ENCODE assay signal across 8 mouse cellular contexts in the genomic region with DNA sequence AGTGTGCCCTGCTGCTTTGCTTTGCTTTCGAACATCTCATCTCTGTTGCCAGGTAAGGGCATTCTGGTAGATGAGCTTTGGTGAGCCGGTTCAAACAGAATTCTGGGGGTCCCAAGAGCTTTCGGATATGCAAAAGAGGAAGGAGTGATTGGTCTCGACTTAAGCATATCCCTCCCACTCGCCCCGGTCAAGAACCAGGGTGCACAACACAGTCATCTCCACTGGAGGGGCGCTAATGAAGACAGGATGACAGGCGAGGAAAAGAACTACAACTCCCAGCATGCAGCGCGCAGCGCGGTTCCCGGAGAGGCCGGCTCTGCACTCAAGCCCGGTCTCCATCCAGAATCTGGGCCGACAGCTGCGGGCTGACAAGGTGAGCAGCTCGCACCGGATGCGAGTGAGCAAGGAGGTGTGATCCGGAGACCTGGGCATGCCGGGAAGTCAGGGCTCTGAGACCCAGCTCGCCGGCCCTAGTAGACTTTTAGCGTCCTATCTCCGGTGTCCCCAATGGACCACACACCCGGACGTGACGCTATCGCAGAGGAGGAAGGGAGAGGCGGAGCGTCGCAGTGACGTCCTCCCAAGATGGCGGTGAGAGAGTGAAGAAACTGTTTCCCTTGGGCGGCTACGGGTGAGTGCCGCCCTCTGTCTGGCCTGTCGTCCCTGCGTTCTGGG. TPM values are rescaled to one million over a fixed set of nuclear protein-coding genes. Genes with fewer than 3 reads are reported as not detected.
DNase-seq lines count a peak whose midpoint lies in the region; ATAC-seq and TF ChIP-seq lines count a peak whose summit lies in the region.

A gene (plus strand): TSS at position 1 of the 675 bp plus-strand sequence.

- ATAC-seq in embryonic facial prominence, embryonic 13.5 days (ENCODE audit: insufficient number of reproducible peaks, insufficient read depth, low FRiP score, low TSS enrichment, low read depth): peak; percentile 94
- peak; percentile 94 for ATAC-seq in limb, embryonic 12.5 days (ENCODE audit: insufficient number of reproducible peaks, insufficient read depth, low FRiP score, low TSS enrichment, low read depth)
- peak; percentile 96 for ATAC-seq in midbrain, embryonic 15.5 days (replicated peaks)

- peak within 1 kb of the TSS; percentile 85 for H3K4me2 ChIP-seq in embryonic facial prominence, embryonic 13.5 days
- peak within 1 kb of the TSS; percentile 82 for H3K4me2 ChIP-seq in limb, embryonic 12.5 days
- peak within 1 kb of the TSS; percentile 89 for H3K4me2 ChIP-seq in midbrain, embryonic 15.5 days

- H3K36me3 ChIP-seq in embryonic facial prominence, embryonic 13.5 days: peaks cover 20% of the 10 kb centered on the region
- peaks cover 1% of the 10 kb centered on the region; the same call in 1 of the 2 replicates for H3K36me3 ChIP-seq in kidney, adult 2 months (ENCODE audit: control insufficient read depth, insufficient read depth, low read length)
- peaks cover 27% of the 10 kb centered on the region for H3K36me3 ChIP-seq in limb, embryonic 12.5 days
- H3K36me3 ChIP-seq in midbrain, embryonic 15.5 days (replicated peaks): peaks cover 8% of the 10 kb centered on the region
- H3K36me3 ChIP-seq in spleen, adult 2 months (ENCODE audit: control insufficient read depth, insufficient read depth, low read length): peaks cover 3% of the 10 kb centered on the region

- TF ChIP-seq CTCF in kidney, adult 2 months (conservative IDR thresholded peaks at IDR 0.05; ENCODE audit: insufficient read depth, insufficient read length, low read depth, low read length): peak; percentile 42
- TF ChIP-seq CTCF in spleen, adult 2 months (IDR thresholded peaks at IDR 0.05; ENCODE audit: extremely low read depth, insufficient read depth, insufficient read length, insufficient replicate concordance): 0 out of 2 replicates have a peak, but pooled peaks have one; percentile 28

- peaks cover 22% of the 10 kb centered on the region for H3K4me1 ChIP-seq in embryonic facial prominence, embryonic 13.5 days
- H3K4me1 ChIP-seq in kidney, adult 2 months (ENCODE audit: control insufficient read depth, insufficient read depth, low read length): peaks cover 2% of the 10 kb centered on the region; the same call in 1 of the 2 replicates
- H3K4me1 ChIP-seq in limb, embryonic 12.5 days (replicated peaks): peaks cover 17% of the 10 kb centered on the region
- peaks cover 30% of the 10 kb centered on the region for H3K4me1 ChIP-seq in midbrain, embryonic 15.5 days
- 0 out of 2 replicates have a peak, but pooled peaks cover 4% of the 10 kb centered on the region for H3K4me1 ChIP-seq in spleen, adult 2 months (ENCODE audit: control insufficient read depth, insufficient read depth, insufficient read length)

- H3K27me3 ChIP-seq in embryonic facial prominence, embryonic 13.5 days: peaks cover 12% of the 10 kb centered on the region; the same call in 1 of the 2 replicates
- no peaks in the 10 kb centered on the region for H3K27me3 ChIP-seq in kidney, adult 2 months (replicated peaks; ENCODE audit: control insufficient read depth, insufficient read depth, low read length)
- peaks cover 6% of the 10 kb centered on the region; the same call in 1 of the 2 replicates for H3K27me3 ChIP-seq in limb, embryonic 12.5 days
- H3K27me3 ChIP-seq in midbrain, embryonic 15.5 days (replicated peaks): no peaks in the 10 kb centered on the region
- peaks cover 2% of the 10 kb centered on the region; the same call in 1 of the 2 replicates for H3K27me3 ChIP-seq in spleen, adult 2 months (ENCODE audit: control insufficient read depth, insufficient read depth, low read length)

- TF ChIP-seq POLR2A in kidney, adult 2 months (IDR thresholded peaks at IDR 0.05; ENCODE audit: low read depth, low read length): peak; percentile 55
- TF ChIP-seq POLR2A in spleen, adult 2 months (IDR thresholded peaks at IDR 0.05; ENCODE audit: low read depth, low read length): peak; percentile 15

- peak within 1 kb of the TSS; percentile 88 for H3K4me3 ChIP-seq in embryonic facial prominence, embryonic 13.5 days
- peak within 1 kb of the TSS; percentile 92 for H3K4me3 ChIP-seq in kidney, adult 2 months (ENCODE audit: insufficient read depth, low read depth, low read length)
- peak within 1 kb of the TSS; percentile 88 for H3K4me3 ChIP-seq in limb, embryonic 12.5 days (replicated peaks)
- H3K4me3 ChIP-seq in midbrain, embryonic 15.5 days: peak within 1 kb of the TSS; percentile 81
- peak within 1 kb of the TSS; percentile 87 for H3K4me3 ChIP-seq in spleen, adult 2 months (ENCODE audit: extremely low read depth, insufficient read depth, insufficient read length)

- peak within 1 kb of the TSS; percentile 91 for H3K9ac ChIP-seq in embryonic facial prominence, embryonic 13.5 days
- H3K9ac ChIP-seq in limb, embryonic 12.5 days (replicated peaks): peak within 1 kb of the TSS; percentile 82
- H3K9ac ChIP-seq in midbrain, embryonic 15.5 days: peak within 1 kb of the TSS; percentile 74

- under 1% methylated on average over 38 of the region's 40 CpGs for WGBS in embryonic facial prominence, embryonic 13.5 days
- WGBS in kidney, adult 2 months: under 1% methylated on average over 40 of the region's 40 CpGs
- under 1% methylated on average over 40 of the region's 40 CpGs for WGBS in limb, embryonic 12.5 days
- whole genome bisulfite sequencing in midbrain, embryonic 15.5 days: under 1% methylated on average over 40 of the region's 40 CpGs
- WGBS in spleen, adult 2 months: under 1% methylated on average over 40 of the region's 40 CpGs

- DNase-seq in 3134 (ENCODE audit: extremely low read depth, insufficient read length, low spot score): peak; percentile 97
- DNase-seq in adrenal gland, postnatal 36 days: peak; percentile 94 to 97
- peak; percentile 98 to 100 for DNase-seq in heart, adult 18-20 months
- DNase-seq in kidney, adult 2 months: peak; percentile 98
- DNase-seq in spleen, adult 2 months (ENCODE audit: low read depth in 1 of 2, low spot score in 2 of 2): peak; percentile 96 to 98

- no peaks in the 10 kb centered on the region for H3K9me3 ChIP-seq in embryonic facial prominence, embryonic 13.5 days
- no peaks in the 10 kb centered on the region for H3K9me3 ChIP-seq in limb, embryonic 12.5 days
- H3K9me3 ChIP-seq in midbrain, embryonic 15.5 days: no peaks in the 10 kb centered on the region

- peak within 1 kb of the TSS; percentile 97 for H3K27ac ChIP-seq in embryonic facial prominence, embryonic 13.5 days
- peak within 1 kb of the TSS; percentile 99 for H3K27ac ChIP-seq in kidney, adult 2 months (ENCODE audit: insufficient read depth, low read depth, low read length)
- peak within 1 kb of the TSS; percentile 95 for H3K27ac ChIP-seq in limb, embryonic 12.5 days
- H3K27ac ChIP-seq in midbrain, embryonic 15.5 days: peak within 1 kb of the TSS; percentile 97
- H3K27ac ChIP-seq in spleen, adult 2 months (ENCODE audit: insufficient read depth, low read length): peak within 1 kb of the TSS; percentile 96

RNA-seq across cellular contexts. Expression of the gene that starts here (rescaled TPM):
- total RNA-seq in adrenal gland, postnatal 36 days (2021): 10 to 100 TPM; 19.0 to 24.1 TPM
- polyA plus RNA-seq in embryonic facial prominence, embryonic 13.5 days (2015; fragmentation: Nextera tagmentation; extraction: Ambion mirVana): 33.2 and 35.6 TPM in 2 replicates
- total RNA-seq in heart, adult 18-20 months (2021): 10 to 100 TPM; 12.6 to 17.3 TPM
- 9.9 and 11.2 TPM in 2 replicates for polyA plus RNA-seq in kidney, adult 2 months (2012; rRNA removed)
- 36.3 and 37.9 TPM in 2 replicates for polyA plus RNA-seq in limb, embryonic 12.5 days (2016; fragmentation: Nextera tagmentation; extraction: Ambion mirVana)
- 26.9 and 30.8 TPM in 2 replicates for polyA plus RNA-seq in midbrain, embryonic 15.5 days (2015; fragmentation: Nextera tagmentation; extraction: Ambion mirVana)
- polyA plus RNA-seq in spleen, adult 2 months (2012; rRNA removed): 4.7 and 9.8 TPM in 2 replicates

Comparison
In these comparisons a context has a peak if more than half of its experiments do, and no peak if none do; other contexts are left out.
1. Peak in every context shown above with its lines: DNase-seq, ATAC-seq, H3K4me3 ChIP-seq and H3K27ac ChIP-seq.